Mouse (Mus musculus) brain, embryonic 14.5 days (tissue): ENCODE data around the gene Slc39a11.

Experiments
- CTCF ChIP-seq: fragments of 200-500 bp; IDR thresholded peaks from 2 replicates; pipeline ENCODE4 v1.5.1; 2012; ENCODE audit warnings: inconsistent platforms, mild to moderate bottlenecking, moderate library complexity, borderline replicate concordance; ENCODE audit not compliant: insufficient read depth, insufficient read length; ENCODE audit errors: extremely low read depth
- POLR2A ChIP-seq: fragments of 200-500 bp; IDR thresholded peaks from 2 replicates; pipeline ENCODE4 v1.6.1; 2012; ENCODE audit warnings: mild to moderate bottlenecking, inconsistent platforms, borderline replicate concordance; ENCODE audit not compliant: poor library complexity, insufficient read depth, insufficient read length, severe bottlenecking; ENCODE audit errors: extremely low read depth

GRCm38 (mm10) chr11:113254653-113255052 lies 395.2 kb downstream of the Slc39a11 start:
- no peak for TF ChIP-seq CTCF
- TF ChIP-seq POLR2A = no peak
